Mouse (Mus musculus) layer of hippocampus, adult 11-12 months (tissue): ENCODE measurements around the gene Foxn4.
A peak's percentile ranks its signal among the peaks of the same experiment; 100 is the strongest.

Source experiments
- DNase-seq: peaks from one replicate; pipeline ENCODE4 v3.0.0; 2022; ENCODE audit warnings: low spot score

Foxn4 gene

GRCm38 (mm10) chr5:114273693-114274402 is at the start of gene Foxn4:
Foxn4 (minus strand) TSS chr5:114273807.
- DNase-seq = no peak

- DNase-seq = no peak
These were observed 49.6 kb upstream of the Foxn4 start for GRCm38 (mm10) chr5:114323105-114323790.

GRCm38 (mm10) chr5:114309680-114310036 is 36.1 kb upstream of the Foxn4 start:
- no peak for DNase-seq

- DNase-seq = no peak
These were observed 35.4 kb upstream of the Foxn4 start for GRCm38 (mm10) chr5:114308765-114309679.

GRCm38 (mm10) chr5:114306496-114306895 is 32.9 kb upstream of the Foxn4 start:
- DNase-seq = no peak

- no peak for DNase-seq
These were observed 29.6 kb upstream of the Foxn4 start for GRCm38 (mm10) chr5:114303166-114303565.

GRCm38 (mm10) chr5:114299883-114300610 is 26.4 kb upstream of the Foxn4 start:
- no peak for DNase-seq

- DNase-seq = no peak
These were observed 25.7 kb upstream of the Foxn4 start for GRCm38 (mm10) chr5:114299156-114299855.

- no peak for DNase-seq
These were observed 24.7 kb upstream of the Foxn4 start for GRCm38 (mm10) chr5:114298212-114298894.

GRCm38 (mm10) chr5:114296693-114297631 is 23.4 kb upstream of the Foxn4 start:
- DNase-seq = no peak

- no peak for DNase-seq
These were observed 16.4 kb upstream of the Foxn4 start for GRCm38 (mm10) chr5:114290004-114290403.

- no peak for DNase-seq
These were observed 15.3 kb upstream of the Foxn4 start, which contains the start of gene Myo1h for GRCm38 (mm10) chr5:114288874-114289273. Myo1h (plus strand) TSS chr5:114289166.

GRCm38 (mm10) chr5:114288396-114288795 is 14.8 kb upstream of the Foxn4 start:
- no peak for DNase-seq

- no peak for DNase-seq
These were observed 13.4 kb upstream of the Foxn4 start for GRCm38 (mm10) chr5:114286872-114287571.

- no peak for DNase-seq
These were observed 12.5 kb upstream of the Foxn4 start for GRCm38 (mm10) chr5:114286102-114286501.

- peak; percentile 24 for DNase-seq
These were observed 11.7 kb upstream of the Foxn4 start for GRCm38 (mm10) chr5:114285398-114285700.

- no peak for DNase-seq
These were observed 11.2 kb upstream of the Foxn4 start for GRCm38 (mm10) chr5:114284604-114285397.

GRCm38 (mm10) chr5:114282346-114282745 is 8.7 kb upstream of the Foxn4 start:
- DNase-seq = no peak
